Mouse (Mus musculus): ENCODE measurements around the gene Rin1. TPM values are rescaled to one million over a fixed set of nuclear protein-coding genes. Genes with fewer than 3 reads are reported as not detected.

Gene Rin1
- total RNA-seq, 1 experiment = 16.5 TPM

DNA sequence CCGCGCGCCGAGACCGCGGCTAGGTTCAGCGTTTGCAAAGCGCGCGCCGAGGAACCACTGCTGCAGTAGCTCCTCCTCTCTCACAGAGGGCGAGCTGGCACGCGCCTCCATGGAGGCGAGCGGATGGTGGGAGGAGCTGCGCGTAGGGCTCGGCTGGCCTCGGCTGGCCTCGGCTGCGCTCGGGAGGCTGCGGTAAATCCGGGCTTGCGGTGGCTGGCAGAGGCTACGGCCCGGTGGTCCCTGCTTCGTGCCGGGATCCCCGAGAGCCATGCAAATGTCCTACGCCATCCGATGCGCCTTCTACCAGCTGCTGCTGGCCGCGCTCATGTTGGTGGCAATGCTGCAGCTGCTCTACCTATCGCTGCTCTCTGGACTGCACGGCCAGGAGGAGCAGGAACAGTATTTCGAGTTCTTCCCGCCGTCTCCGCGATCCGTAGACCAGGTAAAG, 11.5 kb upstream of the Rin1 start, which contains the start of the genes B4gat1 and AC124502.3:
TSS of gene B4gat1 (plus strand) at position 118 of the 448 bp plus-strand sequence.
TSS of gene AC124502.3 (plus strand) at position 183 of the 448 bp plus-strand sequence.
- Histone ChIP-seq H3K4me1 (ENCODE audit: control insufficient read depth in 2 of 2, insufficient read depth in 2 of 2, low read length in 2 of 2, poor library complexity in 1 of 2) (peaks cover 4 to 6% of the 10 kb centered on the region in 2 experiments; a peak in 3 of 4 replicates), H3K36me3 (ENCODE audit: control insufficient read depth, insufficient read depth, low read length, poor library complexity, severe bottlenecking) (no peaks in the 10 kb centered on the region), H3K9ac (ENCODE audit: insufficient read depth, low read depth, low read length, poor library complexity, severe bottlenecking) (peak within 1 kb of the TSS; percentile 77), H3K9me3 (ENCODE audit: control insufficient read depth, insufficient read depth, low read depth, low read length) (no peaks in the 10 kb centered on the region), H3K27ac (ENCODE audit: insufficient read depth, low read depth, low read length, poor library complexity, severe bottlenecking) (no peak within 1 kb of the TSS), H3K4me3 (ENCODE audit: insufficient read depth in 1 of 2, low read depth in 1 of 2, low read length in 2 of 2, poor library complexity in 1 of 2, severe bottlenecking in 1 of 2) (peak within 1 kb of the TSS; percentile 70 to 77)
- TF ChIP-seq MAFK (IDR thresholded peaks at IDR 0.05; ENCODE audit: insufficient read depth, low read depth, low read length) (no peak), CHD2 (IDR thresholded peaks at IDR 0.05; ENCODE audit: low read depth, low read length) (0 out of 2 replicates have a peak, but pooled peaks have one; percentile 6), ZC3H11A (IDR thresholded peaks at IDR 0.05; ENCODE audit: borderline replicate concordance, low read depth, low read length) (no peak), ZNF384 (IDR thresholded peaks at IDR 0.05; ENCODE audit: low read depth, low read length) (no peak), HCFC1 (IDR thresholded peaks at IDR 0.05; ENCODE audit: borderline replicate concordance, insufficient read depth, low read length) (no peak)
- peak; percentile 60 for DNase-seq (ENCODE audit: low read depth, low spot score)
- in situ Hi-C loops (cut with MboI; ENCODE audit: low sequenced_read_pairs in 2 of 2, unreplicated experiment in 2 of 2) = no loop called here

DNA sequence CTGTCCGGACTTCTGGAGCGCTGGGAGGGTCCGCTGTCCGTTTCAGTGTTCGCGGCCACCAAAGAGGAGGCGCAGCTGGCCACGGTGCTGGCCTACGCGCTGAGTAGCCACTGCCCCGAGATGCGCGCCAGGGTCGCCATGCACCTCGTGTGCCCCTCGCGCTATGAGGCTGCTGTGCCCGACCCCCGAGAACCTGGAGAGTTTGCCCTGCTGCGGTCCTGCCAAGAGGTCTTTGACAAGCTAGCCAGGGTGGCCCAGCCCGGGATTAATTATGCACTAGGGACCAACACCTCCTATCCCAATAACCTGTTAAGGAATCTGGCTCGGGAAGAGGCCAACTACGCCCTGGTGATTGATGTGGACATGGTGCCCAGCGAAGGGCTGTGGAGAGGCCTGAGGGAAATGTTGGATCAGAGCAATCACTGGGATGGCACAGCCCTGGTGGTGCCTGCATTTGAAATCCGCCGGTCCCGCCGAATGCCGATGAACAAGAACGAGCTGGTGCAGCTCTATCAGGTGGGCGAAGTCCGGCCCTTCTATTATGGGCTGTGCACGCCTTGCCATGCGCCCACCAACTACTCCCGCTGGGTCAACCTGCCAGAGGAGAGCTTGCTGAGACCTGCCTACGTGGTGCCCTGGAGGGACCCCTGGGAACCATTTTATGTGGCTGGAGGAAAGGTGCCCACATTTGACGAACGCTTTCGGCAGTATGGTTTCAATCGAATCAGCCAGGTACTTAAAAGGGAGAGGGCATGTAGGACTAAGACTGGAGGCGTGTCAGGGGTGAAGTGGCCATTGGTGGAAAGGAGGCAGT, 10.8 kb upstream of the Rin1 start:
- peaks cover 4 to 6% of the 10 kb centered on the region in 2 experiments; a peak in 3 of 4 replicates for H3K4me1 ChIP-seq (ENCODE audit: control insufficient read depth in 2 of 2, insufficient read depth in 2 of 2, low read length in 2 of 2, poor library complexity in 1 of 2)
- no peak for DNase-seq (ENCODE audit: low read depth, low spot score)
- no peak overlapping the region for H3K27ac ChIP-seq (ENCODE audit: insufficient read depth, low read depth, low read length, poor library complexity, severe bottlenecking)
- in situ Hi-C loops (cut with MboI; ENCODE audit: low sequenced_read_pairs in 2 of 2, unreplicated experiment in 2 of 2) = no loop called here
- no peaks in the 10 kb centered on the region for H3K36me3 ChIP-seq (ENCODE audit: control insufficient read depth, insufficient read depth, low read length, poor library complexity, severe bottlenecking)
- peak overlapping the region; percentile 77 for H3K9ac ChIP-seq (ENCODE audit: insufficient read depth, low read depth, low read length, poor library complexity, severe bottlenecking)
- TF ChIP-seq CHD2 (IDR thresholded peaks at IDR 0.05; ENCODE audit: low read depth, low read length) = no peak
- H3K9me3 ChIP-seq (ENCODE audit: control insufficient read depth, insufficient read depth, low read depth, low read length) = no peaks in the 10 kb centered on the region
- H3K4me3 ChIP-seq (ENCODE audit: insufficient read depth in 1 of 2, low read depth in 1 of 2, low read length in 2 of 2, poor library complexity in 1 of 2, severe bottlenecking in 1 of 2) = peak overlapping the region; percentile 70 to 77

DNA sequence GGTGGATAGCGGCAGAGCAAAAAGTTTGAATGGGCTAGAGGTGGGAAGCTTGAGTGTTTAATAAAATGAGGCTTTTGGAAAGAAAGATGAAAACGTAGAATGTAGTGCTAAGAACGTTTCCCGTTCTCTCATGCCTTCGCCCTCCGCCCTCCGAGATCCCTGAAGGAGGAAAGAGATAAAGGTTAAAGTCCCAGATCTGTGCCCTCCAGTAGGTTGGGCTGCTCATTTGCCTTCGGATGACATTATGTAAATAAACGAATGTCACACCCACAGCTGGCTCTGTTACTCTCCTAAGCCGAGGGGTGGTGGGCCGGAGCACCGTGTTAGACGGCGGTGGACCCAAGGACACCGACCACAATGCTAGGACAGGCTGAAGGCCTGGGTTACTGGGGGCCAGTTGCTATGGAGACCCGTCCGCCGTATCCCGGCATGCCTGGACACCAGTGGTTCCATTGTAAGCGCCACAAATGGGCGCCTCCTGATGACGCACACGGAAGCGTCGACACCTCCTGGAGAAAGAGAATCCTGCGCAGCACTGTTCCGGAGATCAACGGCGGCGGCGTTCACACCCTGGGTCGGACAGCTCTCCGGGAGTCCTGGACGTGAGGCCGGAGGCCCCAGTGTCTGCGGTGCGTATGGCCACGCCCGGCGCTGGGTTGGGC, 9.3 kb upstream of the Rin1 start, which contains the start of gene Brms1:
TSS of gene Brms1 (plus strand) at position 493 of the 662 bp plus-strand sequence.
- peak within 1 kb of the TSS; percentile 92 for H3K9ac ChIP-seq (ENCODE audit: insufficient read depth, low read depth, low read length, poor library complexity, severe bottlenecking)
- H3K9me3 ChIP-seq (ENCODE audit: control insufficient read depth, insufficient read depth, low read depth, low read length) = no peaks in the 10 kb centered on the region
- no peaks in the 10 kb centered on the region for H3K36me3 ChIP-seq (ENCODE audit: control insufficient read depth, insufficient read depth, low read length, poor library complexity, severe bottlenecking)
- TF ChIP-seq ZNF384 (IDR thresholded peaks at IDR 0.05; ENCODE audit: low read depth, low read length) (no peak), HCFC1 (IDR thresholded peaks at IDR 0.05; ENCODE audit: borderline replicate concordance, insufficient read depth, low read length) (peak; percentile 86)
- peaks cover 4 to 6% of the 10 kb centered on the region in 2 experiments; a peak in 3 of 4 replicates for H3K4me1 ChIP-seq (ENCODE audit: control insufficient read depth in 2 of 2, insufficient read depth in 2 of 2, low read length in 2 of 2, poor library complexity in 1 of 2)
- 0 out of 2 replicates have a peak within 1 kb of the TSS, but pooled peaks have one; percentile 19 for H3K27ac ChIP-seq (ENCODE audit: insufficient read depth, low read depth, low read length, poor library complexity, severe bottlenecking)
- peak within 1 kb of the TSS; percentile 70 to 95 for H3K4me3 ChIP-seq (ENCODE audit: insufficient read depth in 1 of 2, low read depth in 1 of 2, low read length in 2 of 2, poor library complexity in 1 of 2, severe bottlenecking in 1 of 2)
- in situ Hi-C loops (cut with MboI; ENCODE audit: low sequenced_read_pairs in 2 of 2, unreplicated experiment in 2 of 2) = no loop called here
- peak; percentile 93 for DNase-seq (ENCODE audit: low read depth, low spot score)

DNA sequence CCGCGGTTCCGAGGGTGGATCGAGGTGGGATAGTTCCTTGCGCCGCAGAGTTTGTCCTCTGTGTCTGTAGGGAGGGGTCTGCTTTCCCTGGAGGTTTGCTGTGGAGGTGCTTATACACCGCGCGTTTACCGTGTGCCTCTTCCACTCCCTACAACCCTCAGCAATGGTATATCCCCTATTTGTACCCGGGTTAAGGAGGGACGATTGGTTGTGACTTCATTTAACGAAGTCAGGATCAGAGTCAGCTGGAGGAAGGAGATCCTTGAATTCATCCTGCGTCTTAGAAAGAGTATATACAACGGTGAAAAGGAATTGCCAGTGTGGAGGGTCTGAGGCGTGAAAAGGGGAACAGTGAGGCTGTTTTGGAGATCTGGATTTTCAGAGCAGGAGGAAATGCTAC, 8.7 kb upstream of the Rin1 start:
- H3K9me3 ChIP-seq (ENCODE audit: control insufficient read depth, insufficient read depth, low read depth, low read length) = no peaks in the 10 kb centered on the region
- peaks cover 2% of the 10 kb centered on the region; the same call in 1 of the 2 replicates for H3K36me3 ChIP-seq (ENCODE audit: control insufficient read depth, insufficient read depth, low read length, poor library complexity, severe bottlenecking)
- peak overlapping the region; percentile 92 for H3K9ac ChIP-seq (ENCODE audit: insufficient read depth, low read depth, low read length, poor library complexity, severe bottlenecking)
- H3K27ac ChIP-seq (ENCODE audit: insufficient read depth, low read depth, low read length, poor library complexity, severe bottlenecking) = 0 out of 2 replicates have a peak overlapping the region, but pooled peaks have one; percentile 19
- H3K4me1 ChIP-seq (ENCODE audit: control insufficient read depth in 2 of 2, insufficient read depth in 2 of 2, low read length in 2 of 2, poor library complexity in 1 of 2) = peaks cover 4 to 6% of the 10 kb centered on the region in 2 experiments; a peak in 3 of 4 replicates
- in situ Hi-C loops (cut with MboI; ENCODE audit: low sequenced_read_pairs in 2 of 2, unreplicated experiment in 2 of 2) = no loop called here
- no peak for DNase-seq (ENCODE audit: low read depth, low spot score)
- TF ChIP-seq HCFC1 (IDR thresholded peaks at IDR 0.05; ENCODE audit: borderline replicate concordance, insufficient read depth, low read length) (no peak), MAFK (IDR thresholded peaks at IDR 0.05; ENCODE audit: insufficient read depth, low read depth, low read length) (no peak), ZC3H11A (IDR thresholded peaks at IDR 0.05; ENCODE audit: borderline replicate concordance, low read depth, low read length) (no peak), CHD2 (IDR thresholded peaks at IDR 0.05; ENCODE audit: low read depth, low read length) (no peak), ZNF384 (IDR thresholded peaks at IDR 0.05; ENCODE audit: low read depth, low read length) (no peak)
- peak overlapping the region; percentile 70 to 95 for H3K4me3 ChIP-seq (ENCODE audit: insufficient read depth in 1 of 2, low read depth in 1 of 2, low read length in 2 of 2, poor library complexity in 1 of 2, severe bottlenecking in 1 of 2)

Measured in ES-E14 (cell line).